Comparison of ENCODE assay signal across 8 mouse cellular contexts in genomic region chr7:66250030-66250429, GRCm38 (mm10).
A peak's percentile ranks its signal among the peaks of the same experiment; 100 is the strongest.
DNase-seq lines count a peak whose midpoint lies in the region; ATAC-seq and TF ChIP-seq lines count a peak whose summit lies in the region.

No protein-coding gene starts in this region.

- peak; percentile 73 for ATAC-seq in kidney, embryonic 15.5 days (replicated peaks; ENCODE audit: low FRiP score)
- peak; percentile 71 for ATAC-seq in limb, embryonic 14.5 days (ENCODE audit: low FRiP score, low read depth)
- ATAC-seq in neutrophil, adult 5-6 weeks (ENCODE audit: extremely low read depth, insufficient number of reproducible peaks, low FRiP score, poor library complexity, severe bottlenecking), result peak; percentile 89

- H3K27me3 ChIP-seq in kidney, embryonic 15.5 days, result no peaks in the 10 kb centered on the region
- no peaks in the 10 kb centered on the region for H3K27me3 ChIP-seq in limb, embryonic 14.5 days (ENCODE audit: control insufficient read depth, insufficient read depth, low read length)

- H3K4me3 ChIP-seq in kidney, embryonic 15.5 days (replicated peaks), result no peak overlapping the region
- H3K4me3 ChIP-seq in limb, embryonic 14.5 days (replicated peaks; ENCODE audit: low read length), result no peak overlapping the region

- H3K9ac ChIP-seq in kidney, embryonic 15.5 days, result no peak overlapping the region
- no peak overlapping the region for H3K9ac ChIP-seq in limb, embryonic 14.5 days (ENCODE audit: low read depth, low read length, severe bottlenecking)

- H3K4me2 ChIP-seq in kidney, embryonic 15.5 days, result no peak overlapping the region
- H3K4me2 ChIP-seq in limb, embryonic 14.5 days (replicated peaks; ENCODE audit: low read depth, low read length, severe bottlenecking), result no peak overlapping the region

- H3K27ac ChIP-seq in kidney, embryonic 15.5 days, result peak overlapping the region; percentile 5; the same call in 1 of the 2 replicates
- no peak overlapping the region for H3K27ac ChIP-seq in limb, embryonic 14.5 days (replicated peaks; ENCODE audit: low read depth, low read length)

- TF ChIP-seq POLR2A in limb, embryonic 14.5 days (IDR thresholded peaks at IDR 0.05; ENCODE audit: borderline replicate concordance, extremely low read depth, insufficient read depth, insufficient read length), result no peak

- peak; percentile 90 to 92 for DNase-seq in B cell, adult 2 months
- peak; percentile 61 for DNase-seq in adrenal gland, adult 8-10 months
- peak; percentile 69 for DNase-seq in embryo, embryonic 9.5 days (ENCODE audit: extremely low spot score)
- DNase-seq in heart, adult 18-20 months, result peak; percentile 86 to 92
- peak; percentile 71 for DNase-seq in limb, embryonic 14.5 days (ENCODE audit: low spot score)
- peak; percentile 27 for DNase-seq in testis, postnatal 14 days (ENCODE audit: low spot score)

- H3K9me3 ChIP-seq in kidney, embryonic 15.5 days (replicated peaks), result no peaks in the 10 kb centered on the region
- no peaks in the 10 kb centered on the region for H3K9me3 ChIP-seq in limb, embryonic 14.5 days (ENCODE audit: control insufficient read depth, low read length)

- no peaks in the 10 kb centered on the region for H3K36me3 ChIP-seq in kidney, embryonic 15.5 days
- H3K36me3 ChIP-seq in limb, embryonic 14.5 days (ENCODE audit: control insufficient read depth, insufficient read depth, low read length), result no peaks in the 10 kb centered on the region

- H3K4me1 ChIP-seq in kidney, embryonic 15.5 days, result peaks cover 22% of the 10 kb centered on the region
- peaks cover 10% of the 10 kb centered on the region; the same call in 1 of the 2 replicates for H3K4me1 ChIP-seq in limb, embryonic 14.5 days (ENCODE audit: control insufficient read depth, insufficient read depth, low read length)

- WGBS in kidney, embryonic 15.5 days, result 20% methylated on average over 6 of the region's 6 CpGs
- WGBS in limb, embryonic 14.5 days, result 26% methylated on average over 6 of the region's 6 CpGs

Comparison
In these comparisons a context has a peak if more than half of its experiments do, and no peak if none do; other contexts are left out.
1. DNase-seq: peak in every context shown above with its lines; median percentile 91 in B cell, adult 2 months; 89 in heart, adult 18-20 months; 71 in limb, embryonic 14.5 days; 69 in embryo, embryonic 9.5 days; 61 in adrenal gland, adult 8-10 months; 27 in testis, postnatal 14 days.